Mouse (Mus musculus) left cerebral cortex, adult 9 months (tissue): ENCODE results near the gene Rbfox1.
A peak's percentile ranks its signal among the peaks of the same experiment; 100 is the strongest.

Experiments used
- DNase-seq, 2 experiments: peaks; one replicate each; pipeline ENCODE4 v3.0.0; 2022; ENCODE audit warnings: low spot score in 2 of 2

Rbfox1 gene

GRCm38 (mm10) chr16:6448250-6448649 is 563.1 kb downstream of the Rbfox1 start:
- DNase-seq: peak in 1 of 2 experiments; percentile 34

- DNase-seq: no peak
Measured at GRCm38 (mm10) chr16:6455349-6455748, 570.2 kb downstream of the Rbfox1 start.

- no peak for DNase-seq
Measured at GRCm38 (mm10) chr16:6479094-6479590, 594.0 kb downstream of the Rbfox1 start.

GRCm38 (mm10) chr16:6479616-6480410 is 594.7 kb downstream of the Rbfox1 start:
- no peak for DNase-seq

- DNase-seq: peak; percentile 39 to 86
Measured at GRCm38 (mm10) chr16:6480411-6480728, 595.2 kb downstream of the Rbfox1 start.

GRCm38 (mm10) chr16:6483628-6484027 is 598.5 kb downstream of the Rbfox1 start:
- DNase-seq: no peak

GRCm38 (mm10) chr16:6485631-6486030 is 600.5 kb downstream of the Rbfox1 start:
- DNase-seq: no peak

GRCm38 (mm10) chr16:6502219-6502618 is 617.1 kb downstream of the Rbfox1 start:
- no peak for DNase-seq

GRCm38 (mm10) chr16:6503573-6504331 is 618.6 kb downstream of the Rbfox1 start:
- DNase-seq: peak in 1 of 2 experiments; percentile 70

- DNase-seq: no peak
Measured at GRCm38 (mm10) chr16:6508924-6509323, 623.8 kb downstream of the Rbfox1 start.

- no peak for DNase-seq
Measured at GRCm38 (mm10) chr16:6519474-6519873, 634.3 kb downstream of the Rbfox1 start.

- peak in 1 of 2 experiments; percentile 58 for DNase-seq
Measured at GRCm38 (mm10) chr16:6525507-6526170, 640.5 kb downstream of the Rbfox1 start.

GRCm38 (mm10) chr16:6531459-6531858 is 646.3 kb downstream of the Rbfox1 start:
- DNase-seq: no peak

- peak in 1 of 2 experiments; percentile 16 for DNase-seq
Measured at GRCm38 (mm10) chr16:6532077-6532995, 647.2 kb downstream of the Rbfox1 start.

GRCm38 (mm10) chr16:6555776-6556175 is 670.6 kb downstream of the Rbfox1 start:
- no peak for DNase-seq

- no peak for DNase-seq
Measured at GRCm38 (mm10) chr16:6557726-6558125, 672.6 kb downstream of the Rbfox1 start.

- DNase-seq: no peak
Measured at GRCm38 (mm10) chr16:6584700-6585099, 699.5 kb downstream of the Rbfox1 start.

GRCm38 (mm10) chr16:6585204-6585603 is 700.0 kb downstream of the Rbfox1 start:
- DNase-seq: no peak

- no peak for DNase-seq
Measured at GRCm38 (mm10) chr16:6616526-6616925, 731.4 kb downstream of the Rbfox1 start.

- DNase-seq: no peak
Measured at GRCm38 (mm10) chr16:6640330-6640729, 755.2 kb downstream of the Rbfox1 start.

- no peak for DNase-seq
Measured at GRCm38 (mm10) chr16:6646941-6647340, 761.8 kb downstream of the Rbfox1 start.
